Mouse (Mus musculus) CD4-positive, CD25-positive, alpha-beta regulatory T cell, adult 4 months (primary cell): ENCODE data around the gene Gid8. TPM values are rescaled to one million over a fixed set of nuclear protein-coding genes. Genes with fewer than 3 reads are reported as not detected.

Source experiments
- ATAC-seq: one replicate; pipeline ENCODE4 v1.8.0; 2017
- polyA plus RNA-seq, 2 experiments: library from polyadenylated mRNA; unstranded; fragments of 100-300 nt; shearing (Covaris generic); gene quantifications; one replicate each; pipeline ENCODE4 v1.2.1; 2017

Gene Gid8
- polyA plus RNA-seq, 2 experiments from 2014 or later, result 11.4 to 22.0 TPM

DNA sequence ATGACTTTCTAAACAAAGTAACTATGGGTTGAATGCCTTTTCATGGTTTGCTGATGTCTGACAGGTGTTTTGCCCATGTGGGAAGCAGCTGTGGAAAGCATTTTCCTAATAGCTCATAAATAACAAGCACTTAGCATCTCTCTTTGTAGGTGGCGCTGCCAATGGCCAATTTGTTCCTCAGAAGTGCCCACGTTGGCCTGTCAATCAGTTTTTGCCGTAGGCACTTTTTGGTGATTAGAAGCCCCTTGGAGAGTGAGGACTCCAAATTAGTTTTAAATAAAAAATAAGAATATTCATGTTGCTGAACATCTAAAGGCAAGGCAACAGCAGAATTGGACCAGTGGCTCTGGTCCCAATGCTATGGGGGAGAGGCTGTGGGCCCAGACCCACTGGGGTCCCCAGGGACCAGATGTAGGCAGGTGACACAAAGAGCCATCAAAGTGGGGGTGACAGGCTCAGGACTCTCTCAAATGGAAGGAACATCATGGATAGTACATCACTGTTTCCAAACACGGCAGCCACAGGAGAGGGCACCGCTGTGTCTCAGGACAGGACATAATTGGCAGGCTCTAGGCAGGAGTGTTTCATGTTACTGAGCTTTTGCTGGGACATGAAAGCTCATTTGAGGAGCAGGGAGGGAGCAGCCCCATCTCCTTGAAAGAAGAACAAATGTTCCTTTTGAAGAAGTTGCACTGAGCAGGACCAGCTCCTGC lies 45.2 kb downstream of the Gid8 start:
- no peak for ATAC-seq

DNA sequence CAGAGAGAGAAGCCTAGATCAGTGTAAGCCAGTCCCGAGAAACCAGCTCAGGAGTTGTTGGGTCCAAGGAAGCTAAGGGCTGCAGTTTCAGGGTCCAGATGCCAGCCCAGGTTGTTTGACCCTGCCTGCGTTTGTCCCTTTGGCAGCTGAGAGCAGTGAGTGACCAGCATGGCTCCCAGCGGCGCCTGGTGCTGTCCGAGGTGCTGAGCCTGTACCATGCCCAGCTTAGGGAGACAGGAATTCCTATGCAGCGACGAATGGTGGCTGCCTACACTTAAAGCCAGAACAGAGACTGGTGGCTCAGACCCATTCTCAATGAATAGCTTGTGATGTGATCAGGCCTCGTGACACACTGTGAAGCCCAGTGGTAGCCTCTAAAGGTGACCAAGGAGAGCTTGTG lies 46.0 kb downstream of the Gid8 start:
- ATAC-seq, result no peak

DNA sequence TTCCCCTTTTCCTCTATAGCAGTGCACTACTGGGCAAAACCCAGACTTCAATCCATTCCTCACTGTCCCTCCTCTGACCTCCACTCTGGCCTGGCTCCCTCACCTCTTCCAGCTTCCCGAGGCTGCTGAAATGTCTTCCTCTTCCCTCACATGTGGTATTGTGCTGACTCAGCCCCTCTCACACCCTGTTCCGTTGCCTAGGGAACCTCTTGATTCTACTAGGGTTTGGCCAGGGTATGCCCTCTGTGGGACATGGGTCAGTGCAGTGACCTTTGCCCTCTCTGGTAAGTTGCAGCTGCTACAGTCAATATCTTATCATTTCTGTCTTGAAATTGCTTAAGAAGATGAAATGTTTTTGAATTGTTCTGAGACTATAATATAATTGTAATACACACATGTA lies 46.9 kb downstream of the Gid8 start:
- ATAC-seq, result no peak

DNA sequence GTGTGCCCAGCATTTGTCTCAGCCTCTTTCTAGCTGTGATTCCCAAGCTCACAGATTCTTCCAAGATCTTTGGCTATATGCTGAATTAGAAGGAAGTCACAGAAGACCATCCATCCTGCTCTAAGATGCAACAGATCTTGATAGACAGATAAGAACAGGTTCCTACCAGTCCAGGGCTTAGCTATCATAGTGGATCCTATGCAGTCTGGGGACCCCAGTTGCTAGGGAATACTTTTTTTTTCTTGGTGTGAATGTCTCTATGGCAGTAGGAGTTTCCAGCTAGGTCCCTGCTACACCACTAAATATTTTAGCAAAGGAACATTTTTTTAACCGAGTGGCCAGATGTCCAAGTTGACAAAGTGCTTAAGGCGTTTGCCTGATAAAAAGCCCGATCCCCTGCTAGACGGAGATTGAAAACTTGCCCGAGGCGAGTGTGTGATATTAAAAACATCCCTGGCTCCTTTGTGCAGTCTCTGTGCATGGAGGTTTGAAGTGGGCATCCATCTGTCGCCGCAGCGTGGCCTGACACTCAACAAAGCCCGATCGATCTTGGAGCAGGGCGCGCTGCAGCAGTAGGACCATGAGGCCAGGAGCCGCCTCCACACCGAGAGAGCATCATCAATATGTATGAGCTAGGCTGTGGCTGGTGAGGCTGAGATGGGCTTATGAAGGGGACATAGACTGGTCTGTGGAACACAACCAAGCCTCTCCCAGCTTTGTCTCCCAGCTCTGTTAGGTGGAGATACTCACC lies 48.8 kb downstream of the Gid8 start:
- ATAC-seq, result no peak

DNA sequence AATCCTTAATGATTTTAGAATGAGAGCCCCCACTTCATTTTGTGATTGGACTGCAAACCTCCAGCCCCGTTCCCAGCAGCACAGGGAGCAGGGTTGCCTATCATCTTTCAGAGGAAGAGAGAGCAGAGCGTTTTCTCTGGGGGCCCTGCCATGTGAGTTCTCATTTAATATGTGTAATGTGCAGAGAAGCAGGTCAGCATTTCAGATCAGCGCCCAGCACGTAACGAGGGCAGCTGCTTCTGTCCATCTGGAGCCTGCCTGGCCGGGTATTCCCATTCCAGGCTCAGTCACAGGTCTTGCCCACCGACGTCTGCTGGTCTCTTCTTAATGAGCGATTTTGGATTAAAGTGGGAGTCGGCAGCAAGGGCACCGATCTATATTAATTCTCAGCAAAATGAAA lies 55.1 kb downstream of the Gid8 start:
- no peak for ATAC-seq

DNA sequence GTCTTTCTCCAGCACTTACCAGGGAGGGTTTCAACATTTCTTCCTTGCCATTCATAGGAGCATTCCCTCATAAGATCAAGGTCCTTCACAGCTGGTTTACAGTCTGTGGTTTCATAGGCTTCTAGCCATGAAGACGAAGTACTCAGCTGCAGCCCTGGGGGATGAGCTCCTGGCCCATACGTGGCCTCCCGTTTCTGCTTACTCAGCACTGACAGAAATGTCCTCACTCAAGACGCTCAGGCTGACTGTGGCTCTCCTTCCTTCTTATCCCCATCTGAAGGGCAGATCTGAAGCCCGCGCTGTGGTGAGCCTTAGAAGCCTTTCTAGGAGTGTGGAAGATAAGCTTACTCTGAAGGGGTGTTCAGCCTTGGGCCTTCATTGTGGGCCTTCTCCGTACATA lies 55.8 kb downstream of the Gid8 start:
- ATAC-seq, result no peak

Other genes with a start within 250 kb of the Gid8 start
- not detected for gene Ntsr1, start 210.1 kb upstream of the Gid8 start, polyA plus RNA-seq
- 10 to 100 TPM; 22.7 to 23.5 TPM for gene Mrgbp, start 128.8 kb upstream of the Gid8 start, polyA plus RNA-seq
- gene Ogfr, start 120.9 kb upstream of the Gid8 start, polyA plus RNA-seq, result 10 to 100 TPM; 11.0 to 13.1 TPM
- gene Col9a3, start 112.3 kb upstream of the Gid8 start, polyA plus RNA-seq, result 1 to 10 TPM in 1 of 2 experiments, under 1 TPM in 1; 0.40 to 2.3 TPM
- gene Tcfl5, start 67.4 kb upstream of the Gid8 start, polyA plus RNA-seq, result under 1 TPM in 1 of 2 experiments, not detected in 1; 0.23 TPM
- 10 to 100 TPM; 49.7 to 73.1 TPM for gene Dido1, start 118 bp upstream of the Gid8 start, polyA plus RNA-seq
- gene Slc17a9, start 15.1 kb downstream of the Gid8 start, polyA plus RNA-seq, result 100 to 1,000 TPM in 1 of 2 experiments, 10 to 100 TPM in 1; 77.3 to 114 TPM
- gene Bhlhe23, start 66.8 kb downstream of the Gid8 start, polyA plus RNA-seq, result not detected
- gene Ythdf1, start 210.8 kb downstream of the Gid8 start, polyA plus RNA-seq, result 1 to 10 TPM; 7.5 to 9.2 TPM
- not detected for gene Birc7, start 218.9 kb downstream of the Gid8 start, polyA plus RNA-seq
- not detected for gene Nkain4, start 244.6 kb downstream of the Gid8 start, polyA plus RNA-seq